Mouse (Mus musculus) heart, embryonic 14.5 days (tissue): ENCODE measurements at regions not wholly inside any gene's neighbourhood (a gene's known extent, or its start where the extent isn't known, plus 50 kb on each side); places are given as distances from the start of the nearest gene placed in this dataset.

ENCODE experiments used
- ATAC-seq: fragments of 200-750 bp; cut with Nextera tagmentation; 2 replicates; pipeline ENCODE4 v1.8.0; 2017; ENCODE audit warnings: low read depth, moderate TSS enrichment; ENCODE audit not compliant: insufficient number of reproducible peaks, insufficient read depth, low FRiP score
- H3K27ac ChIP-seq, 2 experiments: fragments of 200-500 bp in 1 of 2; fragments of 300-500 bp in 1 of 2; sonication (generic) in 1 of 2; replicated peaks in 1 of 2; 2 replicates each; pipeline ENCODE4 v1.5.1; 2012 to 2014; ENCODE audit warnings: low read depth in 2 of 2, low read length in 2 of 2, control low read depth in 1 of 2, mild to moderate bottlenecking in 1 of 2, mixed read lengths in 1 of 2; ENCODE audit not compliant: control insufficient read depth in 1 of 2, insufficient read depth in 1 of 2
- H3K27me3 ChIP-seq: fragments of 300-500 bp; sonication (generic); 2 replicates; pipeline ENCODE4 v1.6.1; 2014; ENCODE audit warnings: mild to moderate bottlenecking, low read length, control low read depth; ENCODE audit not compliant: control insufficient read depth, insufficient read depth
- H3K36me3 ChIP-seq: fragments of 300-500 bp; sonication (generic); 2 replicates; pipeline ENCODE4 v1.6.1; 2014; ENCODE audit warnings: mild to moderate bottlenecking, control low read depth, low read length, mixed read lengths; ENCODE audit not compliant: control insufficient read depth, insufficient read depth
- H3K4me1 ChIP-seq, 2 experiments: fragments of 200-500 bp in 1 of 2; fragments of 300-500 bp in 1 of 2; sonication (generic) in 1 of 2; 2 replicates each; pipeline ENCODE4 v1.6.1; 2012 to 2014; ENCODE audit warnings: low read length in 2 of 2, control low read depth in 1 of 2, mixed read lengths in 1 of 2; ENCODE audit not compliant: control insufficient read depth in 2 of 2, insufficient read depth in 2 of 2
- H3K4me2 ChIP-seq: fragments of 300-500 bp; sonication (generic); 2 replicates; pipeline ENCODE4 v1.6.1; 2014; ENCODE audit warnings: mild to moderate bottlenecking, low read length
- H3K4me3 ChIP-seq, 2 experiments: fragments of 200-500 bp in 1 of 2; fragments of 300-500 bp in 1 of 2; sonication (generic) in 1 of 2; 2 replicates each; pipeline ENCODE4 v1.5.1; 2012 to 2014; ENCODE audit warnings: low read length in 2 of 2, mild to moderate bottlenecking in 2 of 2, control low read depth in 1 of 2, low read depth in 1 of 2, moderate library complexity in 1 of 2; ENCODE audit not compliant: control insufficient read depth in 1 of 2, insufficient read depth in 1 of 2
- H3K9ac ChIP-seq: fragments of 300-500 bp; sonication (generic); 2 replicates; pipeline ENCODE4 v1.6.1; 2014; ENCODE audit warnings: mild to moderate bottlenecking, low read length
- H3K9me3 ChIP-seq: fragments of 300-500 bp; sonication (generic); 2 replicates; pipeline ENCODE4 v1.6.1; 2016; ENCODE audit warnings: low read length, control low read depth; ENCODE audit not compliant: control insufficient read depth
- WGBS: fragments of 180-500 bp; shearing (Covaris S2); extraction: QIAGEN DNeasy Blood & Tissue Kit; methylation state at CpG from one replicate; pipeline ENCODE4 v1.1.7; 2014; 5-methylcytosine and 5-hydroxymethylcytosine counted together

GRCm38 (mm10) chr9:27557886-27558285 lies 161.3 kb downstream of the Spata19 start:
- no peak for ATAC-seq
- 65% methylated on average over 1 of the region's 1 CpGs for WGBS
- no peak overlapping the region for H3K4me3 ChIP-seq

DNA sequence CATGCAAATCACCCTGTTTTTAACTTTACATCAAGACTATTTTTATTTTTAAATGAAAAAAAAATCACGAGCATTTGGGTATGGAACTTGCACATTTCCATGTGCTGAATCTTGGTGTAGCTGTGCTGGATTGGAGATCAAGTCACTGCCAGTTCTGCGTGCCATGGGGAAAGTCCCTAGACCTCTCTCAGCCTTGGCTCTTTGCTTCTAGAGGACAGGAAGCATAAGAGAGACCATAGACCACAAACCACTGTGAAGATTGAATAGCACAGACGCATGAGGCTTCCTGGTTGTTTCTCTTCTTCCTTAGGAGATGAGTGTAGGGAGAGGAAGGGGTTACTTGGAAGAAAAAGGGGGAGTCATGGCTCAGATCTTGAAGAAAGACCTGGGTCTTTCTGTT lies 161.7 kb downstream of the Spata19 start:
- no peak overlapping the region for H3K27ac ChIP-seq
- ATAC-seq = no peak
- H3K36me3 ChIP-seq = no peaks in the 10 kb centered on the region
- no peak overlapping the region for H3K4me3 ChIP-seq
- no peak overlapping the region for H3K9ac ChIP-seq
- H3K9me3 ChIP-seq = 0 out of 2 replicates have a peak, but pooled peaks cover 3% of the 10 kb centered on the region
- no peaks in the 10 kb centered on the region for H3K27me3 ChIP-seq
- 68% methylated on average over 3 of the region's 3 CpGs for WGBS
- H3K4me1 ChIP-seq = no peaks in the 10 kb centered on the region
- no peak overlapping the region for H3K4me2 ChIP-seq

More at GRCm38 (mm10) chr9:27557886-27558285, 161.3 kb downstream of the Spata19 start:
- H3K9ac ChIP-seq = no peak overlapping the region
- no peak overlapping the region for H3K27ac ChIP-seq
- H3K9me3 ChIP-seq = 0 out of 2 replicates have a peak, but pooled peaks cover 3% of the 10 kb centered on the region
- H3K27me3 ChIP-seq = no peaks in the 10 kb centered on the region
- no peak overlapping the region for H3K4me2 ChIP-seq
- H3K36me3 ChIP-seq = no peaks in the 10 kb centered on the region
- H3K4me1 ChIP-seq = no peaks in the 10 kb centered on the region

DNA sequence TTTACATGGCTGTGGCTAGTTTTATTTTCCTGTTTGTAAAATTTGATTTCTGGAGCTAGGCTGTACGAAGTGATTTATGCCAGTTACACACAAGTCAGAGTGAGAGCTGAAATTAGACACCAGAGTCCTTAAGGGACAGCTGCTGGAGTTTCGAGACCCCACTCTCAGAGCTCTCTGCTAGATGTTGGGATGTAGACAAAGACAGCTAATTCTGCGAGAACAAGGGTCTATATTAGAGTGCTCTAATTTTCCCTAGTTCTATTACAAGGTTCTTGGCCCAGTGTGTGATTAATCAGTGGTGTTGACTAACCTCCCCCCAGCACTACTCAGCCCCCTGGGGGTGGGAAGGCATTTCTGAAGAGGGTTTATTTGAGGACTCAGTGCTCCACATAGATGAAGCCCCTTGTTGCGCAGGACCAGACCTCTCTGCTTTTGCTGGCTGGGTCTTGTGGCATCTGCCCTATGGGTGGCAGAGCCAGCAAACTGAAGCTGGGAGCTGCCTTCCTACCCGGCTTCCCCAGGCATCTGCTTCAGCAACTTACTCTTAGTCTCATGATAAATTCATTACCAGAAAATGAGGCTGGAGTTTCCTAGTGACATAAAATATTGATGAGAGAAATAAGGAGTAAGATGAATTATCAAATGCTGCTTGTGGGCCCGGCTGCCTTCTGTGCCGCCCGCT lies 171.9 kb downstream of the Spata19 start:
- no peak for ATAC-seq
- 78% methylated on average over 8 of the region's 8 CpGs for WGBS
- Histone ChIP-seq H3K9ac (no peak overlapping the region), H3K4me2 (no peak overlapping the region), H3K4me3 (no peak overlapping the region), H3K9me3 (no peaks in the 10 kb centered on the region), H3K27me3 (no peaks in the 10 kb centered on the region), H3K4me1 (no peaks in the 10 kb centered on the region), H3K27ac (no peak overlapping the region), H3K36me3 (no peaks in the 10 kb centered on the region)

GRCm38 (mm10) chr9:27569054-27569387 lies 172.4 kb downstream of the Spata19 start:
- no peak overlapping the region for H3K4me2 ChIP-seq
- no peaks in the 10 kb centered on the region for H3K4me1 ChIP-seq
- H3K9me3 ChIP-seq = no peaks in the 10 kb centered on the region
- H3K27me3 ChIP-seq = no peaks in the 10 kb centered on the region
- ATAC-seq = no peak
- no peaks in the 10 kb centered on the region for H3K36me3 ChIP-seq
- 80% methylated on average over 7 of the region's 7 CpGs for WGBS
- no peak overlapping the region for H3K27ac ChIP-seq
- H3K9ac ChIP-seq = no peak overlapping the region
- H3K4me3 ChIP-seq = no peak overlapping the region

GRCm38 (mm10) chr9:27617096-27617839 lies 173.3 kb upstream of the Opcml start:
- Histone ChIP-seq H3K27ac (no peak overlapping the region), H3K9me3 (no peaks in the 10 kb centered on the region), H3K27me3 (no peaks in the 10 kb centered on the region), H3K4me2 (no peak overlapping the region), H3K36me3 (no peaks in the 10 kb centered on the region), H3K4me3 (no peak overlapping the region), H3K9ac (no peak overlapping the region), H3K4me1 (no peaks in the 10 kb centered on the region; a peak in 1 of 4 replicates)
- ATAC-seq = no peak
- WGBS = 36% methylated on average over 7 of the region's 7 CpGs

GRCm38 (mm10) chr9:27634901-27635300 lies 155.7 kb upstream of the Opcml start:
- Histone ChIP-seq H3K9me3 (no peaks in the 10 kb centered on the region), H3K4me3 (no peak overlapping the region), H3K4me2 (no peak overlapping the region), H3K4me1 (no peaks in the 10 kb centered on the region), H3K9ac (no peak overlapping the region), H3K36me3 (no peaks in the 10 kb centered on the region), H3K27me3 (no peaks in the 10 kb centered on the region), H3K27ac (no peak overlapping the region)
- WGBS = 56% methylated on average over 6 of the region's 6 CpGs
- ATAC-seq = no peak

GRCm38 (mm10) chr9:27640611-27641010 lies 150.0 kb upstream of the Opcml start:
- Histone ChIP-seq H3K4me2 (no peak overlapping the region), H3K27ac (no peak overlapping the region), H3K9me3 (no peaks in the 10 kb centered on the region), H3K36me3 (no peaks in the 10 kb centered on the region), H3K4me3 (no peak overlapping the region), H3K9ac (no peak overlapping the region), H3K27me3 (no peaks in the 10 kb centered on the region), H3K4me1 (peaks cover 5 to 12% of the 10 kb centered on the region in 2 experiments; a peak in 3 of 4 replicates)
- ATAC-seq = no peak
